Mouse (Mus musculus) stomach, adult 2 months (tissue): Measurements from ENCODE around the gene Olfr74. TPM values are rescaled to one million over a fixed set of nuclear protein-coding genes. Genes with fewer than 3 reads are reported as not detected.

Experiments used
- polyA plus RNA-seq: library from polyadenylated mRNA; depleted of rRNA; stranded (reverse); fragments of >200 nt; gene quantifications from 2 replicates; pipeline ENCODE4 v1.2.3, GENCODE M21; 2012; rRNA removed

Olfr74 gene
- not detected in 2 replicates for polyA plus RNA-seq

GRCm38 (mm10) chr2:87974563-87974962 lies at the start of gene Olfr74:
Gene Olfr74, minus strand, starts transcription at chr2:87974663.

GRCm38 (mm10) chr2:88022474-88022873 lies 48.0 kb upstream of the Olfr74 start, which contains the start of gene Olfr1161:
Gene Olfr1161, plus strand, starts transcription at chr2:88022774.

GRCm38 (mm10) chr2:88007515-88008318 lies 33.3 kb upstream of the Olfr74 start, which contains the start of gene Olfr1160:
Gene Olfr1160, minus strand, starts transcription at chr2:88008268.

DNA sequence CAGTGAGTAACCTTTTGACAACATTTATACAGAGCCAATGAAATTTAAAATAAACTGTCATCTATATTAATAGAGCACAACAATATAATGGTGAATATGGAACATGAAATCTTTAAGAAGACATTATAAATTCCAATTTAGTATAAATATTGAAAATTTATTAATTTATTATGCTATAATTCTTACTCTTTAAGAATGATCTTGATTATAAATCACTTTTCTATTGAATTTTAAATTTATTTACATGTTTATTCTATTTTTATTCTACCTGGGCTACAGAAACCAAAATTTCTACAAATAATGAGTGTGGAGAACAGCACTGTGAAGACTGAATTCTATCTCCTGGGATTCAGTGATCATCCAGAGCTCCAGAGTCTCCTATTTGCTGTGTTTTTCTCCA lies 15.3 kb upstream of the Olfr74 start, which contains the start of gene Olfr1158:
TSS of gene Olfr1158 (plus strand) at position 301 of the 400 bp plus-strand sequence.

DNA sequence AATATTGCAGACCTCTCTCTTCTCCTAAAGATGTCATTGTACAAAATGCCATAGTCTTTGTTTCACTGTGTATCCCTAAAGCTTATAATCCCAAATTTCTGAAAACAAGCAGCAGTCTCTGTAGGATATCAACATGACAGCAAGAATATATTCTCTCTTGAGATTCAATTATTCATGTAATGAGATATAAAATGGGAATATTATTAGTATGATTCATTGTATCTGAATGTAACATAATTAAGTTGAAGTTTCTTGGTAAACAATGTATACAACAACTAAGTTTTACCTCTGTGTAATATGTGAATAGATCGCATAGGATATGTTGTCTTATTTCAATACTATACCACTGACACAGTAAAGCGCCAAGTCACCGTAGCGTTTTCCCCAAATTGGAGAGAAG lies 6.3 kb downstream of the Olfr74 start, which contains the start of gene Olfr1157:
TSS of gene Olfr1157 (minus strand) at position 101 of the 400 bp plus-strand sequence.

GRCm38 (mm10) chr2:87953000-87953399 lies 21.5 kb downstream of the Olfr74 start, which contains the start of gene Olfr1156:
Gene Olfr1156, minus strand, starts transcription at chr2:87953100.

GRCm38 (mm10) chr2:87945037-87945436 lies 29.4 kb downstream of the Olfr74 start, which contains the start of gene Olfr1155:
Gene Olfr1155, minus strand, starts transcription at chr2:87945137.

Other genes with a start within 250 kb of the Olfr74 start
- not detected in 2 replicates for gene Olfr1138, start 234.7 kb downstream of the Olfr74 start, polyA plus RNA-seq
- not detected in 2 replicates for gene Olfr1140, start 230.9 kb downstream of the Olfr74 start, polyA plus RNA-seq
- gene Olfr1141, start 220.7 kb downstream of the Olfr74 start, polyA plus RNA-seq, result not detected in 2 replicates
- not detected in 2 replicates for gene Olfr152, start 195.2 kb downstream of the Olfr74 start, polyA plus RNA-seq
- not detected in 2 replicates for gene Olfr1143, start 174.1 kb downstream of the Olfr74 start, polyA plus RNA-seq
- not detected in 2 replicates for gene Olfr1145, start 164.8 kb downstream of the Olfr74 start, polyA plus RNA-seq
- not detected in 2 replicates for gene Olfr1148, start 144.1 kb downstream of the Olfr74 start, polyA plus RNA-seq
- gene Olfr1150-ps1, start 130.7 kb downstream of the Olfr74 start, polyA plus RNA-seq, result not detected in 2 replicates
- gene Olfr1151, start 118.8 kb downstream of the Olfr74 start, polyA plus RNA-seq, result not detected in 2 replicates
- not detected in 2 replicates for gene Olfr1152, start 108.2 kb downstream of the Olfr74 start, polyA plus RNA-seq
- gene Olfr1153, start 79.7 kb downstream of the Olfr74 start, polyA plus RNA-seq, result not detected in 2 replicates
- not detected in 2 replicates for gene Olfr1154, start 69.5 kb downstream of the Olfr74 start, polyA plus RNA-seq
- not detected in 2 replicates for gene Olfr1155, start 29.5 kb downstream of the Olfr74 start, polyA plus RNA-seq
- gene Olfr1156, start 21.6 kb downstream of the Olfr74 start, polyA plus RNA-seq, result not detected in 2 replicates
- not detected in 2 replicates for gene Olfr1157, start 6.4 kb downstream of the Olfr74 start, polyA plus RNA-seq
- gene Olfr1158, start 15.4 kb upstream of the Olfr74 start, polyA plus RNA-seq, result not detected in 2 replicates
- not detected in 2 replicates for gene Olfr1160, start 33.6 kb upstream of the Olfr74 start, polyA plus RNA-seq
- gene Olfr1161, start 48.1 kb upstream of the Olfr74 start, polyA plus RNA-seq, result not detected in 2 replicates
- not detected in 2 replicates for gene Olfr73, start 63.0 kb upstream of the Olfr74 start, polyA plus RNA-seq
- not detected in 2 replicates for gene Olfr1162, start 76.5 kb upstream of the Olfr74 start, polyA plus RNA-seq
- not detected in 2 replicates for gene Olfr1163, start 97.2 kb upstream of the Olfr74 start, polyA plus RNA-seq
- not detected in 2 replicates for gene Olfr1164, start 119.3 kb upstream of the Olfr74 start, polyA plus RNA-seq
- gene Olfr1166, start 153.6 kb upstream of the Olfr74 start, polyA plus RNA-seq, result not detected in 2 replicates
- gene Olfr1167, start 180.5 kb upstream of the Olfr74 start, polyA plus RNA-seq, result not detected in 2 replicates
- gene Olfr1168, start 207.2 kb upstream of the Olfr74 start, polyA plus RNA-seq, result not detected in 2 replicates